Mouse (Mus musculus): ENCODE results near the gene Mrpl42. TPM values are rescaled to one million over a fixed set of nuclear protein-coding genes. Genes with fewer than 3 reads are reported as not detected.
A peak's percentile ranks its signal among the peaks of the same experiment; 100 is the strongest.

The Mrpl42 gene
- polyA plus RNA-seq, 1 experiment = 138 TPM

DNA sequence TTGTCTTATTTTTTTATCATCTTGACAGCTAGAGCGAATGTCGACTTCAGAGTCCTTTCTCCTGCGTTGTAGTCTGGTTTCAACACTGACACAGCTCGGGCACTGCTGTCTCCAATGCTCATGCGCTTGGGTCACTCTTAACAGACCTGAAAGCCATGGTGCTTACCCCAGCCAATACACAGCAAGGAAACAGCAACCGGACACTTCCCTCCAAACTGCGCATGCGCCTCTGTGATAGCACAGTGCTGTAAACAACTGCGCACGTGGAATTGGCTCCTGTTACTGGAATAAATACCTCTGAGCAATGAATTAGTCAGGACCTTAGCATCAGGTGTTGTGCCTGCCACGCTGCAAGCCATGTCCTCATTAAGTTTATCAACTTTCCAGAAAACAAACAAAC is 24.2 kb downstream of the Mrpl42 start:
- no peak for DNase-seq (ENCODE audit: low read depth)
- TF ChIP-seq POLR2A (IDR thresholded peaks at IDR 0.05; ENCODE audit: borderline replicate concordance, extremely low read depth, insufficient read depth, insufficient read length, poor library complexity, severe bottlenecking) = no peak
- no peak for TF ChIP-seq CTCF (IDR thresholded peaks at IDR 0.05; ENCODE audit: borderline replicate concordance, extremely low read depth, insufficient read depth, insufficient read length)

DNA sequence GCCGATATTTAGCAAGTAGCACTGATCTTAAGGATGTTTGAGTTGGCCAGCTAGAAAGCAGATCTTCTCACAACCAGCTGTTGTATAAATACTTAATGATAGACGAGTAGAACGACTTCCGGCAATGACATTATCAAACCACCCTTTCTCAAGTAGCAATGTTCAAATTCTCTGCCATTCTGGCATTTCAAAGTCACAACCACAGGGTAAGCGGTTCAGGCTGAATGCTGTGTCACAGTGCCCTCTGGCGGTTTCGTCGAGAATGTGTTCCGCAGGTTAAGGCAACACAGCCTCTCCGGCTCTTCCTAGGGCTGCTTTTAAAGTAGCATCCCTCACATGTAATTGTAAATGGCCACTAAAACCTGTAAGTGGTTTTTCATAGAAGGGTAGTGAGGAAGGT is 25.8 kb downstream of the Mrpl42 start:
- peak; percentile 99 for TF ChIP-seq CTCF (IDR thresholded peaks at IDR 0.05; ENCODE audit: borderline replicate concordance, extremely low read depth, insufficient read depth, insufficient read length)
- TF ChIP-seq POLR2A (IDR thresholded peaks at IDR 0.05; ENCODE audit: borderline replicate concordance, extremely low read depth, insufficient read depth, insufficient read length, poor library complexity, severe bottlenecking) = no peak
- peak; percentile 92 for DNase-seq (ENCODE audit: low read depth)

DNA sequence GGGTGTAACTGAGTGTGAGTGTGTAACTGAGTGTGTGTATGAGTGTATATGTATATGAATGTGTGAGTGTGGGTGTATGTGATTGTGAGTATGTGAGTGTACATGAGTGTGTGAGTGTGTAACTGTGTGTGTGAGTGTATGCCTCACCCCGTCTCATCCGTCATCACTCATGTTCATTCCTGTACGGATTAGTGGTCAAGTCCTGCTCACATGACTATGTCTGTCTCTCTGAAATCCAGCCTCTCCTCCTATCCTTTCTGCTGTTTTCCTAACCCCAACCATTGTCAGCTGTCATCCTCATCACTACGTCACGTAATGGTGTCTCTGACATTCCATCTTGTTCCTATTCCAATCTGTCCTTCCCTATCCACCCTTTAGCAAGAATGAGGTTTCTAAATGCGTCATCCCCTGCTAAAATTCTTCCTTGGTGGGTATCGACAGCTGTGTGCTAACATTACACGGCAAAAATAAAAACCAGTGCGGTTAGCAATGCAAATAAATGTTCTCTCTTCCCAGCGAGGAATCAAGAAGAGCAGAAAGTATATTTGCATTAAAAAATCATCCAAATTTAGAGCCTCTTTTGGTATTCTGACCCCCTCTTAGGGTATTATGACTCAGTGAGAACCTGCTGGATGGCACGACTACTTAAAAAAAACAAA is 29.7 kb downstream of the Mrpl42 start:
- no peak for DNase-seq (ENCODE audit: low read depth)
- TF ChIP-seq POLR2A (IDR thresholded peaks at IDR 0.05; ENCODE audit: borderline replicate concordance, extremely low read depth, insufficient read depth, insufficient read length, poor library complexity, severe bottlenecking) = no peak
- TF ChIP-seq CTCF (IDR thresholded peaks at IDR 0.05; ENCODE audit: borderline replicate concordance, extremely low read depth, insufficient read depth, insufficient read length) = no peak

DNA sequence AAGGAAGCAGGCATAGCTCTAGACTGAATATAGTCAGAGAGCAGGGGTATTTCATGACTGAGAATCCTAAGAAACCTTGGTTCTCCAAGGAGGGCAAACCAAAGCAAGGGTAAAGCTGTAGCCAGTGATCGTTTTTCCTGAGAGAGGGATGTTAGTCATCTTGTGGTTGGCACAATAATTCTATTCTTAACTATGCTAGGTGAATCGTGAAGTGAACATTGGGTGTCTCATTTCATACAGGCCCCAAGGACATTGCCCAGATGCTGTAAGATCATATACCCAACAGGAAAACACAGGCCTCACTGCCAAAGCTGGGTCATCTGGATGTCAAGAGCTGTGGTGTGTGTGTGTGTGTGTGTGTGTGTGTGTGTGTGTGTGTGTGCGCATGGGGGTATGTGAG is 30.6 kb downstream of the Mrpl42 start:
- no peak for DNase-seq (ENCODE audit: low read depth)
- TF ChIP-seq CTCF (IDR thresholded peaks at IDR 0.05; ENCODE audit: borderline replicate concordance, extremely low read depth, insufficient read depth, insufficient read length) = no peak
- no peak for TF ChIP-seq POLR2A (IDR thresholded peaks at IDR 0.05; ENCODE audit: borderline replicate concordance, extremely low read depth, insufficient read depth, insufficient read length, poor library complexity, severe bottlenecking)

DNA sequence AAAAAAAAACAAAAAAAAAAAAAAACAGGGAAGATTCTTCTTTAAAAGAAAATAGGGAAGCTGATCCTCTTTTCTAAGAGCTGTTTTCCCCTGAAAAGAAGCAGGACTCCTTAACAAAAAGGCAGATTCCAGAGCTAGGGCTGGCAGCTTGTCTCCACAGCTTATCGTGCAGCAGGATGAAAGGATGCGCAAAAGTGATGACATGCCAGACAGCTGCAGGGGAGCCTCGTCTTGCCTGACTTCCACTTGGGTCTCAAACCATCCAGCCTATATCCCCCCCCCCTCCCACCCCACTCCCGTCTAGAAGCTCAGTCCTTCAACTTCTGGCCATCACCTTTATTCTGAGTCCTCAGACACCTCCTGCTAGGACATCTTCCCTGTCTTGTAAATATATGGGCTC is 32.8 kb downstream of the Mrpl42 start:
- DNase-seq (ENCODE audit: low read depth) = peak; percentile 15
- TF ChIP-seq POLR2A (IDR thresholded peaks at IDR 0.05; ENCODE audit: borderline replicate concordance, extremely low read depth, insufficient read depth, insufficient read length, poor library complexity, severe bottlenecking) (no peak), CTCF (IDR thresholded peaks at IDR 0.05; ENCODE audit: borderline replicate concordance, extremely low read depth, insufficient read depth, insufficient read length) (no peak)

DNA sequence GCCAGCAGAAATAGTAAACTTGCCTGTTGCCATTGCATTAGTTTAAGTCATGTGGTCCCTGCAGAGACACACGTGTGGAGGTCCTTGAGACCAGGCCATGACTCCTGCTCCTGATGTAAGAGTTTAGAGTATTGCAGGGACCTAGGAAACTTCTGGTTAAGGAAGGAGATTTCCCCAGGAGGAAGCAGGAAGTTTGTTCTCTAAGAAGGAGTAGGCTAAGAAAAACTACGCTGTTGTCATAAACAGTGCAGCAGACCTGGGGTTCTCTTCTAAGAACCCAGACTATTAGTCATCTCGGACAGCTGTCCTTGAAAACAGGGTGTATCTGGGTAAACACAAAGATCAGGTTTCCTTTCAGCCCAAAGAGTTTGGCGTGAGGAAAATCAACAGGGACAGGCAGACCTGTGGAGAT is 36.2 kb downstream of the Mrpl42 start:
- no peak for TF ChIP-seq CTCF (IDR thresholded peaks at IDR 0.05; ENCODE audit: borderline replicate concordance, extremely low read depth, insufficient read depth, insufficient read length)
- no peak for TF ChIP-seq POLR2A (IDR thresholded peaks at IDR 0.05; ENCODE audit: borderline replicate concordance, extremely low read depth, insufficient read depth, insufficient read length, poor library complexity, severe bottlenecking)

DNA sequence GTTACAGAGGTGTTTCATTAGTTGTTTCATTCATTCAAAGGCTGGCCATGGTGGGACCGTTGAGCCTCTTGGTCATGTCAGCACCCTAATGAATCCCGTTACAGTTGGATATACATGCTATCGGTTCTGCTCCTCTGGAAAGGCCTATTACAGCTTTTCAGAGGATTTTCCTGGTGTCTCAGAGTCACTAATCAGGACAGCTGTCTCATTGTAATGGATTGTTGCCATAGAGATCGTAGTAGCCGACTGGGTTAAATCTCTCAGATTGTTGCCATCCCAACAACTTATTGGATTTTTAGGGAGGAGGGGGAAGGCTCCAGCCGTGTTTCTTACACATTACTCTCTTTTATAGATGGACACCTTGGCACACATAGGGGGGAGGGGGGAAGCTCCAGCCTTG is 37.2 kb downstream of the Mrpl42 start:
- peak; percentile 55 for DNase-seq (ENCODE audit: low read depth)
- TF ChIP-seq POLR2A (IDR thresholded peaks at IDR 0.05; ENCODE audit: borderline replicate concordance, extremely low read depth, insufficient read depth, insufficient read length, poor library complexity, severe bottlenecking) (no peak), CTCF (IDR thresholded peaks at IDR 0.05; ENCODE audit: borderline replicate concordance, extremely low read depth, insufficient read depth, insufficient read length) (no peak)

More for the DNA sequence above, 36.2 kb downstream of the Mrpl42 start:
- DNase-seq (ENCODE audit: low read depth) = no peak

DNA sequence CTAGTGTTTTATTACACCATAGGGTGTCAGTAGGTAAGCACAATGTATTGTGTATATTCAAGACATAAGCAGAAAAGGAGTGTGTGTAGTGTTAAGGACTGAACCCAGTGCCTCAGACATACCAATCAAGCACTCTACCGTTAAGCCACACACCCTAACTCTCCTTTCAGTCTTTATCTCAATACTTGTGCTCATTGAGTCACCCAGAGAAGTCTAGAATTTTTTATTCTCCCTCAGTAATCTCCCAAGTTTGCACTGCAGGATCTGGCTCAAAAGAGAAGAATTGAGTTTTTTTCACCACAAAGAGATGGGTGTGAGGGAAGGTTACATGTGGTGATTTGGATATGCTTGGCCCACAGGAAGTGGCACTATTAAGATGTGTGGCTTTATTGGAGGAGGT is 39.5 kb downstream of the Mrpl42 start:
- TF ChIP-seq CTCF (IDR thresholded peaks at IDR 0.05; ENCODE audit: borderline replicate concordance, extremely low read depth, insufficient read depth, insufficient read length) (no peak), POLR2A (IDR thresholded peaks at IDR 0.05; ENCODE audit: borderline replicate concordance, extremely low read depth, insufficient read depth, insufficient read length, poor library complexity, severe bottlenecking) (no peak)
- no peak for DNase-seq (ENCODE audit: low read depth)

DNA sequence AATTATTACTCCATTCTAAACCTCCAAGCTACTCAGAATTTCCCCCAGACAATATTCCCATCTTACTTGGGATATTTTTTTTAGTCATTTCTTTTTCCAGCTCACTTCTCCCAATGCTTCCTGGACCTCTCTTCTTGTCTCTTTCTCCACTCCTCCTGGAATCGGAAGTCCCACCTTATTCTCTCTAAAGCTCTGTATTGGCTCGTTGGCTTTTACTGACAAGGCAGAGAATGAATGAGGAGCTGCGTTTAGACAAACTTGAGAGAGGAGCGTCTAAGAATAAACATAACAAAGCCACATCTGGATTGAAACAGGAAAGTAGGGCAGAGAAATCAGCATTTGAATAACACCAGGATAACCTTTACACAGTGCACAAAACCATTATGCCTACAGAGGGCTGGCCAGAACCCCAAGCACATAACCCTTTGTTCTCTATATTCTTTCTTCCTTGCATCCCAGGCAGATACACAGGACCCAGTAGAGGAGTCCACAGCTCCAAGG is 40.6 kb downstream of the Mrpl42 start:
- DNase-seq (ENCODE audit: low read depth) = no peak
- TF ChIP-seq POLR2A (IDR thresholded peaks at IDR 0.05; ENCODE audit: borderline replicate concordance, extremely low read depth, insufficient read depth, insufficient read length, poor library complexity, severe bottlenecking) = no peak
- no peak for TF ChIP-seq CTCF (IDR thresholded peaks at IDR 0.05; ENCODE audit: borderline replicate concordance, extremely low read depth, insufficient read depth, insufficient read length)

DNA sequence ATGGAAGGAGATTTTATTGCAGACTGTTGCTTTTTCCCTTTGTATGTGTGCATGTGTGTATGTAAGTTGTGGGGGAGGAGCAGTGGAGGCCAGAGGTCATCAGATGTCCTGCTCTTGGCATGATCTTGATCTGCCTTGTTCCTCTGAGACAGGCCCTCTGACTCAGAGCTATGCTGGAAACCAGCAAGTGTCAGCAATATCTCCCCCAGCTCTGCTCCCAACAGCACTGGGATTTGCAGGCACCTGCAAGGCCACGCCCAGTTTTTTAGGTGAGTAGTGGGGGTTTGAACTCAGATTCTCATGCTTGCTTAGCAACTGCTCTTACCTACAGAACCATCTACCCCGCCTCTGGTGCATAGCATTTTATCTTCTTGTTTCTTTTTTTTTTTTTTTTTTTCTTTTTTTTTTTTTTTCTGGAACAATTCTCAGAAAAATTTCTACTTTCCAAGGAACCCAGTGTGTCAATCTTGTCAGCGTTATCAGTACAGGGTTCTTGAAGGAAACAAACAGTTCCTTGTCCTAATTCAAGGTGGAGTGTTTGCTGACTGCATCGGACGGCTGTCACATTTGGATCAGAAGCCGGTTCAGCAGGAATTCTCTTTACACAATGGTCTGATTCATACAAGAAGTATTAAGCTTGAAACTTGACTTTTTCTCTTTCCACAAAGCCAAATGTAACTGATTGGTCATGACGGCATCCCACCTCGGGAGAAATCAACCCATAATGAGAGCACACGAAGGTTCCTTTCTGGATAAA is 43.5 kb downstream of the Mrpl42 start:
- no peak for TF ChIP-seq CTCF (IDR thresholded peaks at IDR 0.05; ENCODE audit: borderline replicate concordance, extremely low read depth, insufficient read depth, insufficient read length)
- TF ChIP-seq POLR2A (IDR thresholded peaks at IDR 0.05; ENCODE audit: borderline replicate concordance, extremely low read depth, insufficient read depth, insufficient read length, poor library complexity, severe bottlenecking) = no peak
- no peak for DNase-seq (ENCODE audit: low read depth)

DNA sequence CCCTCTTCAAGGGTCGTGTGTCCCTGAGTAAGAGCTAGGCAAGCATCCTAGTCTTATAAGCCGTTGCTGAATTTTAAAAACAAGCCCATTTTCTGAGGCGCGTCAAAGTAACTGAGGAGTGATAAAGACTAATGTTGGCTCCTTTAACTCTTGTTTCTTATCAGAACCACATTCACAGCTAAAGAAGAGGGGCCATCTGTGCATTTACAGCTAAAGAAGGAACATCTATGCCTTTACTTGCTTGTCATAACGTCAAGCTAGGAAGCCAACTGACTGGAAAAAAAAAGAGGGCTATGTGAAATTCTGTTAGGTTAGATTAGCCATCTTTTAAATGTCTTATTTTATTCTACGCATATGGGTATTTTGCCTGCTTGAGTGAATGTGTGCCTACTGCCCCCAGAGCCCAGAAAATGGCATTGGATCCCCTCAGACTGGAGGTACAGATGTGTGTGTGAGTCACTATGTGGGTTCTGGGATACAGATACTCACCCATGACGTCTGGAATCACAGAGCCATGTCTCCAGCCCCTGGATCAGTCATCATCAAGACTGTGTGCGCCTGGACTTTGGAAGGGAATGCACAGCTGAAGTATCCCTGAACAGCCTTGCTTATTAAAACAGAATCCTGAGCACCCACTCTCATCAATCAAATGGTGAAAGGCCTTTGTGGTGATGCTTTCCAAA is 44.2 kb downstream of the Mrpl42 start:
- TF ChIP-seq CTCF (IDR thresholded peaks at IDR 0.05; ENCODE audit: borderline replicate concordance, extremely low read depth, insufficient read depth, insufficient read length) (no peak), POLR2A (IDR thresholded peaks at IDR 0.05; ENCODE audit: borderline replicate concordance, extremely low read depth, insufficient read depth, insufficient read length, poor library complexity, severe bottlenecking) (no peak)
- DNase-seq (ENCODE audit: low read depth) = peak; percentile 39

All from brain, embryonic 14.5 days (tissue).